Mouse (Mus musculus) C2C12 (cell line): ENCODE results near the gene Cpm. TPM values are rescaled to one million over a fixed set of nuclear protein-coding genes. Genes with fewer than 3 reads are reported as not detected.
"Not testable (repeated sequence)": the region's sequence is repeated elsewhere in the genome, so short reads cannot be mapped to it uniquely, and the experiment has no call there.

Experiments used
- H3K27me3 ChIP-seq: one replicate; pipeline ENCODE4 v1.6.1; 2011; ENCODE audit not compliant: control insufficient read depth, insufficient read depth, insufficient read length
- H3K36me3 ChIP-seq: one replicate; pipeline ENCODE4 v1.6.1; 2011; ENCODE audit not compliant: control insufficient read depth, insufficient read depth
- H3K4me3 ChIP-seq: one replicate; pipeline ENCODE4 v1.5.1; 2011; ENCODE audit warnings: mild to moderate bottlenecking, control low read depth; ENCODE audit not compliant: poor library complexity, insufficient read depth, severe bottlenecking
- H3K79me2 ChIP-seq: one replicate; pipeline ENCODE4 v1.6.1; 2011; ENCODE audit not compliant: control insufficient read depth, insufficient read depth
- H3K79me3 ChIP-seq: one replicate; pipeline ENCODE4 v1.6.1; 2011; ENCODE audit warnings: low read depth, control low read depth
- H3ac ChIP-seq: one replicate; pipeline ENCODE3; 2011; ENCODE audit warnings: low read depth; ENCODE audit not compliant: control insufficient read depth, insufficient read length
- CEBPB ChIP-seq: IDR thresholded peaks from one replicate; pipeline ENCODE4 v1.6.1; 2011; ENCODE audit warnings: low read depth, mild to moderate bottlenecking, control low read depth, moderate library complexity
- CTCF ChIP-seq: IDR thresholded peaks from one replicate; pipeline ENCODE4 v1.5.1; 2011; ENCODE audit not compliant: control insufficient read depth, insufficient read depth, insufficient read length
- FOSL1 ChIP-seq: IDR thresholded peaks from one replicate; pipeline ENCODE4 v1.8.0; 2011; ENCODE audit warnings: mild to moderate bottlenecking, low read length; ENCODE audit not compliant: poor library complexity, insufficient read depth, severe bottlenecking
- MAX ChIP-seq: IDR thresholded peaks from one replicate; pipeline ENCODE4 v1.6.1; 2011; ENCODE audit warnings: mild to moderate bottlenecking, control low read depth
- MYOD1 ChIP-seq: IDR thresholded peaks from one replicate; pipeline ENCODE4 v1.6.1; 2011; ENCODE audit warnings: low read depth; ENCODE audit not compliant: control insufficient read depth, insufficient read length
- MYOG ChIP-seq: IDR thresholded peaks from one replicate; pipeline ENCODE4 v1.6.1; 2011; ENCODE audit not compliant: control insufficient read depth, insufficient read length; ENCODE audit errors: extremely low read depth
- USF1 ChIP-seq: IDR thresholded peaks from one replicate; pipeline ENCODE4 v1.6.1; 2011; ENCODE audit warnings: low read depth, mild to moderate bottlenecking, control low read depth, moderate library complexity
- polyA plus RNA-seq: library from polyadenylated mRNA; unstranded; fragments of >200 nt; fragmentation: generic; extraction: Trizol; gene quantifications from one replicate; pipeline ENCODE4 v1.2.1, GENCODE M21; 2012; ENCODE audit warnings: missing spikeins

The Cpm gene
- polyA plus RNA-seq, 1 experiment, result 0.06 TPM

DNA sequence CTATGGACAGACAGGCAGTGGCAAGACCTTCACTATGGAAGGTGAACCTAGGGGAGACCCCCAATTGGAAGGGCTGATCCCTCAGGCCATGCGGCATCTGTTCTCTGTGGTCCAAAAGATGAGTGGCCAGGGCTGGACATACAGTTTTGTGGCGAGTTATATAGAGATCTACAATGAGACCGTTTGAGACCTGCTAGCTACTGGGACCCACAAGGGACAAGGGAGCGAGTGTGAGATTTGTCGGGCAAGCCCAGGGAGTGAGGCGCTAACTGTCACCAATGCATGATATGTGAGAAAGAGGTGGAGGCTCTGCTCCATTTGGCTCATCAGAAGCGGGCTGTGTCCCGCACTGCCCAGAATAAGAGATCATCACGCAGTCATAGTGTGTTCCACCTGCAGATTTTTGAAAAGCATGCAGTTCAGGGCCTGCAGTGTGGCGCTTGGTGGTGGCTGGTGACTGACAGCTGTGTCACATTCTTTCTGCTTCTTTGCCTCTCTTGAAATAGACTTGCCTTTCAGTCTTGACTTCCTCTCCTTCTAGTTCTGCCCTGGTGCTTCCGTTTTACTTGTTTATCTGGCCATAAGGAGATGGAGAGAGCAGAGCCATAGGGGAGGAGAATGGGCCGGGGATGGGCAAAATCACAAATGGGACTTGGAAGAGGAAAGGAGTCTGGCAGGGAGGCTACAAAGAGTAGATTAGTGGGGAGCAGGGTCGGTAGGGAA is 33.7 kb upstream of the Cpm start:
- no peak overlapping the region for H3K4me3 ChIP-seq
- TF ChIP-seq CTCF (no peak), FOSL1 (no peak), USF1 (no peak), CEBPB (no peak), MYOD1 (no peak), MYOG (no peak), MAX (no peak)
- no peaks in the 10 kb centered on the region for H3K79me3 ChIP-seq
- H3K36me3 ChIP-seq, result no peaks in the 10 kb centered on the region
- H3K79me2 ChIP-seq, result no peaks in the 10 kb centered on the region
- H3ac ChIP-seq, result no peak overlapping the region
- H3K27me3 ChIP-seq, result peaks cover 14% of the 10 kb centered on the region

- Histone ChIP-seq H3K79me3 (no peaks in the 10 kb centered on the region), H3ac (no peak overlapping the region), H3K27me3 (peaks cover 14% of the 10 kb centered on the region), H3K4me3 (no peak overlapping the region), H3K36me3 (no peaks in the 10 kb centered on the region), H3K79me2 (no peaks in the 10 kb centered on the region)
- TF ChIP-seq USF1, result no peak
- no peak for TF ChIP-seq CTCF
These were observed 33.0 kb upstream of the Cpm start for GRCm38 (mm10) chr10:117596165-117596735.

DNA sequence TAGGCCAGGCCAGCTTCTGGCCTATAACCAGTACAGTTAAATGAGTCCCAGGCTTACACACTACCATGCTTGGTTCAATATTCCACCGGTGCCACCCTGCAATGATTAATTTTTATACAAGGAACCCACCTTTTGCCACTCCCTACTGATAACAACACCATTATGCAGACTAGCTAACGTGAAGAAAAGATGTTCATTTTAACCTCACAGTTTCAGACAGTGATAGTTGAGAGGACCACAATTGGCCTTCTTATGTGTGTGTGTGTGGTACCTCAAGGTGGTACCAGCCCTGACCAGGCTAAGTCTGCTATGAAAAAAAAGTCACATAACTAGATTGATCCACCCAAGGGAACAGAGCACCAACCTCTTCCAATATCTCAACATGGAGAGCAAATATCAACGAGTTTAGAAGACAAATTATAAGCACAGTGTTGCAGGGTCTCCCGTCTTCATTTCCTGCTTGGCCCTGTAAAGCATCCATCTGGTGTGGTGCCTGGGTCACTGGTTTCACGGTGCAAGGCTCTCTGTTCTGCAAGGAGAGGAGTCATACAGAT is 32.5 kb upstream of the Cpm start:
- H3K36me3 ChIP-seq, result no peaks in the 10 kb centered on the region
- TF ChIP-seq CEBPB (no peak), USF1 (no peak), MYOD1 (no peak), FOSL1 (no peak), CTCF (no peak), MAX (no peak), MYOG (no peak)
- peaks cover 14% of the 10 kb centered on the region for H3K27me3 ChIP-seq
- no peaks in the 10 kb centered on the region for H3K79me2 ChIP-seq
- H3K4me3 ChIP-seq, result no peak overlapping the region
- H3ac ChIP-seq, result no peak overlapping the region
- no peaks in the 10 kb centered on the region for H3K79me3 ChIP-seq

GRCm38 (mm10) chr10:117597371-117598265 is 31.7 kb upstream of the Cpm start:
- H3K27me3 ChIP-seq, result peaks cover 14% of the 10 kb centered on the region
- H3K36me3 ChIP-seq, H3K79me3 ChIP-seq, H3K4me3 ChIP-seq, H3ac ChIP-seq, H3K79me2 ChIP-seq: not testable (repeated sequence)

GRCm38 (mm10) chr10:117598266-117598950 is 30.9 kb upstream of the Cpm start:
- Histone ChIP-seq H3K36me3 (no peaks in the 10 kb centered on the region), H3K79me3 (no peaks in the 10 kb centered on the region), H3K79me2 (no peaks in the 10 kb centered on the region), H3K4me3 (no peak overlapping the region), H3K27me3 (peaks cover 14% of the 10 kb centered on the region), H3ac (no peak overlapping the region)
- no peak for TF ChIP-seq MYOD1

- peaks cover 11% of the 10 kb centered on the region for H3K27me3 ChIP-seq
- H3K36me3 ChIP-seq, H3K79me2 ChIP-seq, H3K79me3 ChIP-seq, H3K4me3 ChIP-seq, H3ac ChIP-seq: not testable (repeated sequence)
These were observed 30.2 kb upstream of the Cpm start for GRCm38 (mm10) chr10:117598951-117599572.
